9 mouse cellular contexts compared by ENCODE assay signal in genomic region chr19:20601739-20602138, GRCm38 (mm10).
DNase-seq lines count a peak whose midpoint lies in the region; ATAC-seq and TF ChIP-seq lines count a peak whose summit lies in the region.
"Had no signal": no experiment of that assay in that cellular context is flagged by ENCODE, and none has a peak within 500 bp of the region (broad histone marks: within the 10 kb centered on the region; RNA-seq: fewer than 3 reads in every experiment).

No protein-coding gene starts in this region.

- no peak overlapping the region for H3K27ac ChIP-seq in embryonic facial prominence, embryonic 11.5 days (replicated peaks; ENCODE audit: low read depth, low read length)
- H3K27ac ChIP-seq in embryonic facial prominence, embryonic 10.5 days (replicated peaks) = no peak overlapping the region
- no peak overlapping the region for H3K27ac ChIP-seq in heart, embryonic 15.5 days
- H3K27ac ChIP-seq in forebrain, postnatal 0 days (ENCODE audit: low read depth, low read length) = no peak overlapping the region
- no peak overlapping the region for H3K27ac ChIP-seq in hindbrain, embryonic 13.5 days
- H3K27ac ChIP-seq: neural tube, embryonic 12.5 days had no signal

- H3K27me3 ChIP-seq in embryonic facial prominence, embryonic 11.5 days (ENCODE audit: control insufficient read depth, insufficient read depth, low read length) = no peaks in the 10 kb centered on the region
- no peaks in the 10 kb centered on the region for H3K27me3 ChIP-seq in embryonic facial prominence, embryonic 10.5 days (replicated peaks; ENCODE audit: low read depth, poor library complexity, severe bottlenecking)
- H3K27me3 ChIP-seq in heart, embryonic 15.5 days = no peaks in the 10 kb centered on the region
- H3K27me3 ChIP-seq in forebrain, postnatal 0 days (ENCODE audit: insufficient read depth, low read length) = no peaks in the 10 kb centered on the region
- H3K27me3 ChIP-seq in hindbrain, embryonic 13.5 days = no peaks in the 10 kb centered on the region
- H3K27me3 ChIP-seq: neural tube, embryonic 12.5 days had no signal

- TF ChIP-seq CTCF in forebrain, postnatal 0 days (IDR thresholded peaks at IDR 0.05; ENCODE audit: low read depth) = no peak

- H3K36me3 ChIP-seq in embryonic facial prominence, embryonic 11.5 days (replicated peaks; ENCODE audit: control insufficient read depth, insufficient read depth, low read depth, low read length) = no peaks in the 10 kb centered on the region
- H3K36me3 ChIP-seq in embryonic facial prominence, embryonic 10.5 days (replicated peaks) = no peaks in the 10 kb centered on the region
- H3K36me3 ChIP-seq in heart, embryonic 15.5 days = no peaks in the 10 kb centered on the region
- no peaks in the 10 kb centered on the region for H3K36me3 ChIP-seq in forebrain, postnatal 0 days (ENCODE audit: insufficient read depth)
- H3K36me3 ChIP-seq in hindbrain, embryonic 13.5 days = no peaks in the 10 kb centered on the region
- H3K36me3 ChIP-seq: neural tube, embryonic 12.5 days had no signal

- ATAC-seq in embryonic facial prominence, embryonic 11.5 days (replicated peaks; ENCODE audit: insufficient number of reproducible peaks, low FRiP score, low TSS enrichment, low read depth) = no peak; the same call in 1 of the 2 replicates
- 0 out of 2 replicates have a peak, but pooled peaks have one; percentile 53 for ATAC-seq in heart, embryonic 15.5 days (replicated peaks; ENCODE audit: insufficient number of reproducible peaks, insufficient read depth, low FRiP score, low read depth)
- ATAC-seq in forebrain, postnatal 0 days = no peak
- ATAC-seq in hindbrain, embryonic 13.5 days (ENCODE audit: low FRiP score) = no peak

- H3K9me3 ChIP-seq in embryonic facial prominence, embryonic 11.5 days (replicated peaks; ENCODE audit: control insufficient read depth, low read length) = no peaks in the 10 kb centered on the region
- H3K9me3 ChIP-seq in embryonic facial prominence, embryonic 10.5 days = no peaks in the 10 kb centered on the region
- H3K9me3 ChIP-seq in heart, embryonic 15.5 days (replicated peaks) = no peaks in the 10 kb centered on the region
- no peaks in the 10 kb centered on the region for H3K9me3 ChIP-seq in forebrain, postnatal 0 days (ENCODE audit: low read length)
- no peaks in the 10 kb centered on the region for H3K9me3 ChIP-seq in hindbrain, embryonic 13.5 days
- H3K9me3 ChIP-seq: neural tube, embryonic 12.5 days had no signal

- H3K9ac ChIP-seq in embryonic facial prominence, embryonic 11.5 days (replicated peaks; ENCODE audit: low read length) = no peak overlapping the region
- H3K9ac ChIP-seq in heart, embryonic 15.5 days = no peak overlapping the region
- H3K9ac ChIP-seq in forebrain, postnatal 0 days = no peak overlapping the region
- H3K9ac ChIP-seq in hindbrain, embryonic 13.5 days = no peak overlapping the region
- H3K9ac ChIP-seq: neural tube, embryonic 12.5 days had no signal

- peak; percentile 18 for DNase-seq in embryonic facial prominence, embryonic 11.5 days (ENCODE audit: low spot score)
- DNase-seq in embryonic facial prominence, embryonic 10.5 days (ENCODE audit: low spot score) = no peak
- DNase-seq in liver = peak; percentile 12
- DNase-seq in ovary, postnatal 36 days (ENCODE audit: low spot score) = peak; percentile 53
- DNase-seq in forebrain, postnatal 0 days = no peak
- DNase-seq in cerebellum, adult 11 months = no peak

- H3K4me1 ChIP-seq in embryonic facial prominence, embryonic 11.5 days (ENCODE audit: control insufficient read depth, insufficient read depth, low read length) = no peaks in the 10 kb centered on the region
- H3K4me1 ChIP-seq in embryonic facial prominence, embryonic 10.5 days = no peaks in the 10 kb centered on the region
- no peaks in the 10 kb centered on the region; the same call in 1 of the 2 replicates for H3K4me1 ChIP-seq in heart, embryonic 15.5 days (replicated peaks)
- H3K4me1 ChIP-seq in forebrain, postnatal 0 days (ENCODE audit: insufficient read depth) = no peaks in the 10 kb centered on the region
- H3K4me1 ChIP-seq in hindbrain, embryonic 13.5 days (replicated peaks) = no peaks in the 10 kb centered on the region
- H3K4me1 ChIP-seq: neural tube, embryonic 12.5 days had no signal

- no peak overlapping the region for H3K4me2 ChIP-seq in embryonic facial prominence, embryonic 11.5 days (ENCODE audit: low read depth, low read length)
- H3K4me2 ChIP-seq in heart, embryonic 15.5 days = peak overlapping the region; percentile 43
- H3K4me2 ChIP-seq in forebrain, postnatal 0 days (ENCODE audit: low read depth) = no peak overlapping the region
- H3K4me2 ChIP-seq in hindbrain, embryonic 13.5 days = no peak overlapping the region
- H3K4me2 ChIP-seq: neural tube, embryonic 12.5 days had no signal

- no peak overlapping the region for H3K4me3 ChIP-seq in embryonic facial prominence, embryonic 11.5 days (ENCODE audit: low read depth, low read length)
- no peak overlapping the region for H3K4me3 ChIP-seq in embryonic facial prominence, embryonic 10.5 days
- H3K4me3 ChIP-seq in heart, embryonic 15.5 days = 0 out of 2 replicates have a peak overlapping the region, but pooled peaks have one; percentile 2
- no peak overlapping the region for H3K4me3 ChIP-seq in forebrain, postnatal 0 days (ENCODE audit: low read depth, low read length)
- H3K4me3 ChIP-seq in hindbrain, embryonic 13.5 days = no peak overlapping the region
- H3K4me3 ChIP-seq: neural tube, embryonic 12.5 days had no signal

- WGBS in embryonic facial prominence, embryonic 11.5 days = 71% methylated on average over 3 of the region's 3 CpGs
- WGBS in embryonic facial prominence, embryonic 10.5 days = 65% methylated on average over 3 of the region's 3 CpGs
- 55% methylated on average over 3 of the region's 3 CpGs for WGBS in heart, embryonic 15.5 days
- 58% methylated on average over 3 of the region's 3 CpGs for WGBS in forebrain, postnatal 0 days
- 75% methylated on average over 3 of the region's 3 CpGs for WGBS in hindbrain, embryonic 13.5 days

Comparison
In these comparisons a context has a peak if more than half of its experiments do, and no peak if none do; other contexts are left out.
1. DNase-seq: peak in embryonic facial prominence, embryonic 11.5 days (single experiment), liver (single experiment) and ovary, postnatal 36 days (single experiment); none in embryonic facial prominence, embryonic 10.5 days (single experiment), forebrain, postnatal 0 days (single experiment) and cerebellum, adult 11 months (single experiment).